ENCODE assay signal across 23 mouse cellular contexts in the genomic region with DNA sequence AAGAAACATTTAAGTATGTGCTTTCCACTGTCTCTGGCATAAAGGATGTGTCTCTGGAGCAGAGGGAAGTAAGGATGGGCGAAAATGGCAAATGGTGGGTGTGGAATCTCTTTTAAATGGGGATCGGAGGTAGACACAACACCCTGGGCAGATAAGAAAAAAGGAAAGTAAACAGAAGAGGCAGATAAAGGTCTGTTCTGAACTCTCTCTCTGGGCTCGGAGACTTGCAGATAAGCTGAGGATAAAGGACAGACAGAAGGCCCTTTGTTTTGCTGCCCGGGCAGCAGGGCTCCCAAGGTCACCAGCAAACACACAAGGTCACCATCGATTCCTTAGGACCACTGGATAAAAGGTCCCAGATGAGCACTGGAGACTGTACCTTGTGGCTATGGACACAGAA.
DNase-seq lines count a peak whose midpoint lies in the region; ATAC-seq lines count a peak whose summit lies in the region.
"Had no signal": no experiment of that assay in that cellular context is flagged by ENCODE, and none has a peak within 500 bp of the region (broad histone marks: within the 10 kb centered on the region; RNA-seq: fewer than 3 reads in every experiment).

No protein-coding gene starts in this region.

- DNase-seq in embryo, embryonic 10 days (ENCODE audit: low spot score) = peak; percentile 39
- no peak for DNase-seq in embryo, embryonic 11 days
- DNase-seq in ovary, adult 18-20 months (ENCODE audit: low spot score) = peak; percentile 57
- DNase-seq in ovary, postnatal 10 days (ENCODE audit: low spot score) = no peak
- peak; percentile 30 for DNase-seq in embryo, embryonic 10.5 days (ENCODE audit: low spot score)
- no peak for DNase-seq in spleen, postnatal 10 days (ENCODE audit: low spot score in 2 of 2)
- no peak for DNase-seq in right cerebral cortex, postnatal 25 days
- DNase-seq: adrenal gland, adult 8-10 months; B cell, adult 2 months; cerebellum, adult 11 months; cerebellum, adult 8-10 months; cerebellum, postnatal 14 days; gastrocnemius, postnatal 36 days; heart, adult 11 months; heart, postnatal 36 days had no signal

- H3K27me3 ChIP-seq in intestine, embryonic 16.5 days (replicated peaks; ENCODE audit: control insufficient read depth, insufficient read depth, low read length) = no peaks in the 10 kb centered on the region
- H3K27me3 ChIP-seq: embryonic facial prominence, embryonic 12.5 days; forebrain, embryonic 15.5 days; heart, embryonic 13.5 days; hindbrain, embryonic 13.5 days had no signal

- ATAC-seq in intestine, embryonic 16.5 days = peak; percentile 68
- ATAC-seq: CD4-positive, CD25-positive, alpha-beta regulatory T cell, adult 4 months; forebrain, embryonic 15.5 days; hindbrain, postnatal 0 days had no signal

- H3K36me3 ChIP-seq in intestine, embryonic 16.5 days (ENCODE audit: control insufficient read depth, insufficient read depth, low read length) = no peaks in the 10 kb centered on the region
- H3K36me3 ChIP-seq: embryonic facial prominence, embryonic 12.5 days; forebrain, embryonic 15.5 days; G1E; heart, embryonic 13.5 days; hindbrain, embryonic 13.5 days had no signal

- H3K9me3 ChIP-seq in intestine, embryonic 16.5 days (ENCODE audit: control insufficient read depth, low read length) = no peaks in the 10 kb centered on the region
- H3K9me3 ChIP-seq: embryonic facial prominence, embryonic 12.5 days; forebrain, embryonic 15.5 days; heart, embryonic 13.5 days; hindbrain, embryonic 13.5 days had no signal

- 17% methylated on average over 5 of the region's 5 CpGs for WGBS in intestine, embryonic 16.5 days

- H3K27ac ChIP-seq in intestine, embryonic 16.5 days (ENCODE audit: low read length) = no peak overlapping the region
- H3K27ac ChIP-seq: embryonic facial prominence, embryonic 12.5 days; forebrain, embryonic 15.5 days; heart, embryonic 13.5 days; hindbrain, embryonic 13.5 days; hindbrain, postnatal 0 days had no signal

- no peaks in the 10 kb centered on the region for H3K4me1 ChIP-seq in intestine, embryonic 16.5 days (ENCODE audit: control insufficient read depth, insufficient read depth, low read length)
- H3K4me1 ChIP-seq: embryonic facial prominence, embryonic 12.5 days; forebrain, embryonic 15.5 days; heart, embryonic 13.5 days had no signal

- no peak overlapping the region for H3K4me2 ChIP-seq in intestine, embryonic 16.5 days (ENCODE audit: low read depth, low read length)
- H3K4me2 ChIP-seq: embryonic facial prominence, embryonic 12.5 days; forebrain, embryonic 15.5 days; heart, embryonic 13.5 days; hindbrain, embryonic 13.5 days had no signal

- H3K9ac ChIP-seq in intestine, embryonic 16.5 days (ENCODE audit: low read depth, low read length) = no peak overlapping the region
- H3K9ac ChIP-seq: embryonic facial prominence, embryonic 12.5 days; forebrain, embryonic 15.5 days; heart, embryonic 13.5 days; hindbrain, embryonic 13.5 days had no signal

- H3K4me3 ChIP-seq in intestine, embryonic 16.5 days (ENCODE audit: low read length) = no peak overlapping the region
- H3K4me3 ChIP-seq: embryonic facial prominence, embryonic 12.5 days; forebrain, embryonic 15.5 days; heart, embryonic 13.5 days; hindbrain, embryonic 13.5 days had no signal

Comparison
In these comparisons a context has a peak if more than half of its experiments do, and no peak if none do; other contexts are left out.
1. DNase-seq: peak in embryo, embryonic 10 days (single experiment), ovary, adult 18-20 months (single experiment) and embryo, embryonic 10.5 days (single experiment); none in embryo, embryonic 11 days (single experiment), ovary, postnatal 10 days (single experiment), spleen, postnatal 10 days (0 of 2) and right cerebral cortex, postnatal 25 days (single experiment).